Mouse (Mus musculus): Measurements from ENCODE around the gene C2cd4c.

GRCm38 (mm10) chr10:79585723-79586122, 28.1 kb downstream of the C2cd4c start:
- TF ChIP-seq POLR2A (IDR thresholded peaks at IDR 0.05; ENCODE audit: insufficient read depth, low read length), result no peak
- TF ChIP-seq EP300 (IDR thresholded peaks at IDR 0.05; ENCODE audit: insufficient read depth, low read depth, low read length), result no peak
